Mouse (Mus musculus) heart, postnatal 0 days (tissue): ENCODE results near the gene Tmem265. TPM values are rescaled to one million over a fixed set of nuclear protein-coding genes. Genes with fewer than 3 reads are reported as not detected.

Experiments
- ATAC-seq: fragments of 200-750 bp; cut with Nextera tagmentation; 2 replicates; pipeline ENCODE4 v1.8.0; 2017; ENCODE audit warnings: low read depth, moderate number of reproducible peaks, moderate library complexity; ENCODE audit not compliant: insufficient read depth
- DNase-seq: peaks from one replicate; pipeline ENCODE4 v3.0.0-alpha.2; 2016; ENCODE audit warnings: low spot score
- H3K27ac ChIP-seq: fragments of 300-500 bp; sonication (generic); 2 replicates; pipeline ENCODE4 v1.5.1; 2014; ENCODE audit warnings: low read depth, mild to moderate bottlenecking
- H3K27me3 ChIP-seq: fragments of 300-500 bp; sonication (generic); 2 replicates; pipeline ENCODE4 v1.6.1; 2014; ENCODE audit warnings: low read length, mixed read lengths; ENCODE audit not compliant: control insufficient read depth, insufficient read depth
- H3K36me3 ChIP-seq: fragments of 300-500 bp; sonication (generic); replicated peaks from 2 replicates; pipeline ENCODE4 v1.6.1; 2014; ENCODE audit warnings: low read length, mixed read lengths; ENCODE audit not compliant: control insufficient read depth, insufficient read depth
- H3K4me1 ChIP-seq: fragments of 300-500 bp; sonication (generic); 2 replicates; pipeline ENCODE4 v1.6.1; 2014; ENCODE audit warnings: antibody characterized with exemption; ENCODE audit not compliant: control insufficient read depth, insufficient read depth
- H3K4me2 ChIP-seq: fragments of 300-500 bp; sonication (generic); 2 replicates; pipeline ENCODE4 v1.6.1; 2014; ENCODE audit warnings: low read depth, mild to moderate bottlenecking, low read length, moderate library complexity
- H3K4me3 ChIP-seq: fragments of 300-500 bp; sonication (generic); 2 replicates; pipeline ENCODE4 v1.5.1; 2014; ENCODE audit warnings: low read depth, low read length
- H3K9ac ChIP-seq: fragments of 300-500 bp; sonication (generic); replicated peaks from 2 replicates; pipeline ENCODE4 v1.6.1; 2014; ENCODE audit warnings: low read depth, low read length, mixed read lengths
- H3K9me3 ChIP-seq: fragments of 300-500 bp; sonication (generic); replicated peaks from 2 replicates; pipeline ENCODE4 v1.6.1; 2016; ENCODE audit warnings: low read length; ENCODE audit not compliant: control insufficient read depth
- CTCF ChIP-seq: IDR thresholded peaks from 2 replicates; pipeline ENCODE4 v1.5.1; 2016; ENCODE audit warnings: antibody characterized with exemption, control low read depth, low read depth
- EP300 ChIP-seq: IDR thresholded peaks from 2 replicates; pipeline ENCODE4 v1.6.1; 2016; ENCODE audit warnings: antibody characterized with exemption, low read depth
- WGBS: fragments of 180-500 bp; shearing (Covaris S2); extraction: QIAGEN DNeasy Blood & Tissue Kit; methylation state at CpG from one replicate; pipeline ENCODE4 v1.1.7; 2014; 5-methylcytosine and 5-hydroxymethylcytosine counted together
- polyA plus RNA-seq: library from polyadenylated mRNA; unstranded; fragments of >200 nt; fragmentation: Nextera tagmentation; extraction: Ambion mirVana; gene quantifications from 2 replicates; pipeline ENCODE4 v1.2.1, GENCODE M21; 2015
- total RNA-seq: library from RNA; depleted of rRNA; stranded (reverse); fragments of >200 nt; gene quantifications from 2 replicates; pipeline ENCODE4 v1.2.3, GENCODE M21; 2014; ENCODE audit warnings: low replicate concordance

The Tmem265 gene
- total and polyA plus RNA-seq, 2 experiments from 2014 or later: 3.3 TPM; not detected in 1

DNA sequence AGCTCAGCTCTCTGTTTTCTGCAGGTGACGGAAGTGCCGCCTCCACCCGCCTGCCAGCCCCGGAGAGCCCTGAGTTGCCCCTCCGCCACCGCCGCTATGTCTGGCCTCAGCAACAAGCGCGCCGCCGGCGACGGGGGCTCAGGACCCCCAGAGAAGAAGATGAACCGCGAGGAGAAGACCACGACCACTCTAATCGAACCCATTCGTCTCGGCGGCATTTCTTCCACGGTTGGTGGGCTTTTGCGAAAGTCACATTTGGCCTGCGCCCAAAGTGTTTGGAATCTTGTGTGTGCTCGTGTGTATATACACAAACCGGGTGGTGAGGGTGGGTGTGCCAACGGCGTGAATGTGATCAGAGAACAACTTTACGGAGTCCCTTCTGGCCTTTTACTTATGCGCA, 27.7 kb downstream of the Tmem265 start:
- ATAC-seq: peak; percentile 1; the same call in 1 of the 2 replicates
- peaks cover 47% of the 10 kb centered on the region for H3K36me3 ChIP-seq
- TF ChIP-seq EP300: no peak
- no peak for TF ChIP-seq CTCF

DNA sequence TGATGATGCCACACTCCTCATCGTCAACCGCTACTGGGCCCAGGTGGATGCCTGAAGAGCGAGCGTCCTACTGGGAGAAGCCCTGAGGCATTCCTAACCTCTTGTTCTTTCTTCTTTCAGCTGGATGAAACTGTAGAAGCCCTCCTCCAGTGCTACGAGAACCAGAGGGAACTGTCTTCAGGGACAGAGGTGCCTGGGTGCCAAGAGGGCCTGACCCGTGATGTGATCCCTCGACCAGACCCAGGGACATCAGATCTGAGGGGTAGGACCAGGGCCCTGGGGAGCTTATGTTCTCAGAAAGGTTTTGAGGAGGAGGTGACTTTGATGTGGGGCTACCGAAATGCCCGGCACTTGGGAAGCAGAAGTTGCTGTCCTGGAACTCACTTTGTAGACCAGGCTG, 28.4 kb downstream of the Tmem265 start:
- H3K27me3 ChIP-seq: no peaks in the 10 kb centered on the region
- H3K9ac ChIP-seq: no peak overlapping the region
- H3K4me2 ChIP-seq: peak overlapping the region; percentile 92
- H3K4me1 ChIP-seq: peaks cover 17% of the 10 kb centered on the region
- no peaks in the 10 kb centered on the region for H3K9me3 ChIP-seq
- no peak for DNase-seq
- peak overlapping the region; percentile 98; the same call in 1 of the 2 replicates for H3K4me3 ChIP-seq
- peaks cover 49% of the 10 kb centered on the region for H3K36me3 ChIP-seq
- 87% methylated on average over 9 of the region's 9 CpGs for WGBS
- H3K27ac ChIP-seq: no peak overlapping the region
- ATAC-seq: no peak
- TF ChIP-seq CTCF: no peak
- TF ChIP-seq EP300: no peak

More for the DNA sequence above, 27.7 kb downstream of the Tmem265 start:
- Histone ChIP-seq H3K4me2 (peak overlapping the region; percentile 92), H3K4me1 (peaks cover 17% of the 10 kb centered on the region), H3K4me3 (peak overlapping the region; percentile 98), H3K9me3 (no peaks in the 10 kb centered on the region), H3K9ac (peak overlapping the region; percentile 91), H3K27ac (peak overlapping the region; percentile 83), H3K27me3 (no peaks in the 10 kb centered on the region)
- DNase-seq: no peak
- WGBS: 5% methylated on average over 29 of the region's 29 CpGs

- WGBS: 62% methylated on average over 10 of the region's 10 CpGs
- peaks cover 17% of the 10 kb centered on the region for H3K4me1 ChIP-seq
- DNase-seq (no peak), ATAC-seq (no peak)
- H3K4me2 ChIP-seq: no peak overlapping the region
- H3K9ac ChIP-seq: no peak overlapping the region
- no peaks in the 10 kb centered on the region for H3K9me3 ChIP-seq
- H3K36me3 ChIP-seq: peaks cover 60% of the 10 kb centered on the region
- H3K27ac ChIP-seq: no peak overlapping the region
- no peaks in the 10 kb centered on the region for H3K27me3 ChIP-seq
- H3K4me3 ChIP-seq: no peak overlapping the region
- TF ChIP-seq EP300 (no peak), CTCF (no peak)
These were observed 29.9 kb downstream of the Tmem265 start for GRCm38 (mm10) chr7:127591108-127591507.

DNA sequence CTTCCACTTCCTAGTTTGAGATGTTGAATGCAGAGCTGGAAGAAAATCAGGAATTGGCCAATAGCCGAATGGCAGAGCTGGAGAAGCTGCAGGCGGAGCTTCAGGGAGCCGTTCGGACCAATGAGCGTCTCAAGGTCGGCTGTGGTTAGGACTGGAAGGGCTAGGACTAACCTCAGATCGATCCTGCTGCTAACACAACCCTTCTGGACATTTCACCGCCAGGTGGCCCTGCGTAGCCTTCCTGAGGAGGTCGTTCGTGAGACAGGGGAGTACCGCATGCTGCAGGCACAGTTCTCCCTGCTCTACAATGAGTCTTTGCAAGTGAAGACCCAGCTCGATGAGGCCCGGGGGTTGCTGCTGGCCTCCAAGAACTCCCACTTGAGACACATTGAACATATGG, 31.4 kb downstream of the Tmem265 start:
- DNase-seq (no peak), ATAC-seq (no peak)
- Histone ChIP-seq H3K36me3 (peaks cover 74% of the 10 kb centered on the region), H3K27ac (no peak overlapping the region), H3K27me3 (no peaks in the 10 kb centered on the region), H3K4me3 (no peak overlapping the region), H3K9ac (no peak overlapping the region), H3K9me3 (no peaks in the 10 kb centered on the region), H3K4me2 (no peak overlapping the region), H3K4me1 (peaks cover 11% of the 10 kb centered on the region)
- WGBS: 92% methylated on average over 14 of the region's 14 CpGs
- TF ChIP-seq EP300 (no peak), CTCF (no peak)

GRCm38 (mm10) chr7:127596747-127597146, 35.6 kb downstream of the Tmem265 start:
- DNase-seq: no peak
- Histone ChIP-seq H3K4me1 (no peaks in the 10 kb centered on the region), H3K27me3 (no peaks in the 10 kb centered on the region), H3K27ac (no peak overlapping the region), H3K4me3 (no peak overlapping the region), H3K9ac (no peak overlapping the region), H3K36me3 (peaks cover 98% of the 10 kb centered on the region), H3K4me2 (no peak overlapping the region), H3K9me3 (no peaks in the 10 kb centered on the region)
- ATAC-seq: no peak
- WGBS: 93% methylated on average over 17 of the region's 17 CpGs
- no peak for TF ChIP-seq EP300
- no peak for TF ChIP-seq CTCF

GRCm38 (mm10) chr7:127600612-127601011, 39.4 kb downstream of the Tmem265 start:
- H3K27ac ChIP-seq: no peak overlapping the region
- no peak overlapping the region for H3K4me3 ChIP-seq
- DNase-seq (no peak), ATAC-seq (no peak)
- no peaks in the 10 kb centered on the region for H3K4me1 ChIP-seq
- no peaks in the 10 kb centered on the region for H3K27me3 ChIP-seq
- H3K9me3 ChIP-seq: no peaks in the 10 kb centered on the region
- peaks cover 92% of the 10 kb centered on the region for H3K36me3 ChIP-seq
- TF ChIP-seq EP300: no peak
- no peak for TF ChIP-seq CTCF
- WGBS: 96% methylated on average over 7 of the region's 7 CpGs
- H3K4me2 ChIP-seq: no peak overlapping the region
- H3K9ac ChIP-seq: no peak overlapping the region
